Mouse (Mus musculus) liver, postnatal 0 days (tissue): ENCODE data around the gene Sulf2. TPM values are rescaled to one million over a fixed set of nuclear protein-coding genes. Genes with fewer than 3 reads are reported as not detected.

Source experiments
- ATAC-seq: fragments of 200-750 bp; cut with Nextera tagmentation; 2 replicates; pipeline ENCODE4 v1.8.0; 2017; ENCODE audit warnings: mild to moderate bottlenecking, moderate library complexity
- DNase-seq: peaks from one replicate; pipeline ENCODE4 v3.0.0-alpha.2; 2016
- H3K27ac ChIP-seq: fragments of 300-500 bp; sonication (generic); 2 replicates; pipeline ENCODE4 v1.5.1; 2014; ENCODE audit warnings: antibody characterized with exemption, moderate library complexity, mild to moderate bottlenecking, low read depth
- H3K27me3 ChIP-seq: fragments of 300-500 bp; sonication (generic); 2 replicates; pipeline ENCODE4 v1.6.1; 2014; ENCODE audit warnings: low read length, control low read depth, mixed read lengths; ENCODE audit not compliant: insufficient read depth
- H3K36me3 ChIP-seq: fragments of 300-500 bp; sonication (generic); replicated peaks from 2 replicates; pipeline ENCODE4 v1.6.1; 2014; ENCODE audit warnings: mild to moderate bottlenecking, control low read depth, low read length, moderate library complexity, mixed read lengths; ENCODE audit not compliant: insufficient read depth
- H3K4me1 ChIP-seq: fragments of 300-500 bp; sonication (generic); 2 replicates; pipeline ENCODE4 v1.6.1; 2014; ENCODE audit warnings: antibody characterized with exemption, mild to moderate bottlenecking, control low read depth; ENCODE audit not compliant: insufficient read depth
- H3K4me2 ChIP-seq: fragments of 300-500 bp; sonication (generic); 2 replicates; pipeline ENCODE4 v1.6.1; 2014; ENCODE audit warnings: low read depth, mild to moderate bottlenecking, low read length, moderate library complexity, mixed read lengths
- H3K4me3 ChIP-seq: fragments of 300-500 bp; sonication (generic); 2 replicates; pipeline ENCODE4 v1.5.1; 2014; ENCODE audit warnings: low read depth, low read length
- H3K9ac ChIP-seq: fragments of 300-500 bp; sonication (generic); replicated peaks from 2 replicates; pipeline ENCODE4 v1.6.1; 2014; ENCODE audit warnings: mild to moderate bottlenecking, moderate library complexity
- H3K9me3 ChIP-seq: fragments of 300-500 bp; sonication (generic); 2 replicates; pipeline ENCODE4 v1.6.1; 2016; ENCODE audit warnings: mild to moderate bottlenecking, control low read depth, low read length, mixed read lengths
- CTCF ChIP-seq: sonication (generic); IDR thresholded peaks from 2 replicates; pipeline ENCODE4 v1.5.1; 2016; ENCODE audit warnings: antibody characterized with exemption, low read depth
- EP300 ChIP-seq: IDR thresholded peaks from 2 replicates; pipeline ENCODE4 v1.6.1; 2016; ENCODE audit warnings: antibody characterized with exemption, low read depth, mild to moderate bottlenecking
- WGBS: fragments of 180-500 bp; shearing (Covaris S2); extraction: QIAGEN DNeasy Blood & Tissue Kit; methylation state at CpG from one replicate; pipeline ENCODE4 v1.1.7; 2014; ENCODE audit not compliant: insufficient replicate concordance; 5-methylcytosine and 5-hydroxymethylcytosine counted together
- polyA plus RNA-seq: library from polyadenylated mRNA; unstranded; fragments of >200 nt; fragmentation: Nextera tagmentation; extraction: Ambion mirVana; gene quantifications from 2 replicates; pipeline ENCODE4 v1.2.1, GENCODE M21; 2015

The Sulf2 gene
- polyA plus RNA-seq, 1 experiment from 2014 or later, result 1.8 TPM

DNA sequence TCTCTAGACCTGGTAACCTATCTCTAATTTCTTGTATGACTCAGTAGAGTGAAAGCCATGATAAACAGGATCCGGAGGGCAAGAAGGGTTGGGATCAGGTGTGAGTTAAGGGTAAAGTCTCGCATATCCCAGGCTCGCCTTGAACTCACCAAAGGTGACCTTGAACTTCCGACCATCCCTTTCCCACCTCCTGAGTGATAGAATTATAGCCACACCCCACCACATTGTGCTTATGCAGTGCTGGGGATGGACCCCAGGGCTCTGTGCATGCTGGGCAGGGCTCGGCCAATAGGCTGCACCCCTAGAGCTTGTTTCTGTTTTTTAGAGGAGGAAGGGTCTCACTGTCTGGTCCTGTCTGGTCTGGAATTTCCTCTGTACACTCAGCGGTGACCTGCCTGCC, 14.4 kb downstream of the Sulf2 start:
- Histone ChIP-seq H3K4me3 (no peak overlapping the region), H3K36me3 (no peaks in the 10 kb centered on the region), H3K9me3 (no peaks in the 10 kb centered on the region), H3K9ac (no peak overlapping the region), H3K27ac (no peak overlapping the region), H3K27me3 (no peaks in the 10 kb centered on the region), H3K4me2 (no peak overlapping the region), H3K4me1 (no peaks in the 10 kb centered on the region)
- no peak for DNase-seq
- WGBS, result 74% methylated on average over 6 of the region's 6 CpGs
- no peak for TF ChIP-seq EP300
- TF ChIP-seq CTCF, result no peak
- no peak for ATAC-seq

DNA sequence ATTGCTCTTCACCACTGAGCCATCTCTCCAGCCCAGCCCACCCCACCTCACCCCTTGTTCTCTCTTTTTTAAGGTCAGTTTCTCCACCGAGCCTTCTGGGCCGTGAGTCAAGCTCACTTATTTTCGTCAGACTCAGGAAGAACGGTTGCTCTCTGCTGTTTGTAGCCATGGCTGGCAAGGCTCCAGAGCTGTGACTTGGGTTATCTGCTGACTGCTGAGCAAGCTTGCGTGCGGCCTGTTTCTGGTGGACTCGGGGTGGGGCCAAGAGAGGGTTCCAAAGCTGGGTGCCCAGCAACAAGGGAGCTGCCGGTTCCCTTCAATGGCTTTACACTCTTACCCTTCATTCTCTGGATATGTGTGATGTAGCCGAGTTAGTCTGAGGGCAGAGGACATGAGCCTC, 15.0 kb downstream of the Sulf2 start:
- H3K36me3 ChIP-seq, result no peaks in the 10 kb centered on the region
- H3K4me3 ChIP-seq, result no peak overlapping the region
- ATAC-seq, result no peak
- H3K9me3 ChIP-seq, result no peaks in the 10 kb centered on the region
- TF ChIP-seq CTCF (no peak), EP300 (no peak)
- no peak for DNase-seq
- H3K9ac ChIP-seq, result no peak overlapping the region
- no peaks in the 10 kb centered on the region for H3K27me3 ChIP-seq
- WGBS, result 62% methylated on average over 9 of the region's 9 CpGs
- no peaks in the 10 kb centered on the region for H3K4me1 ChIP-seq
- H3K27ac ChIP-seq, result no peak overlapping the region
- no peak overlapping the region for H3K4me2 ChIP-seq

DNA sequence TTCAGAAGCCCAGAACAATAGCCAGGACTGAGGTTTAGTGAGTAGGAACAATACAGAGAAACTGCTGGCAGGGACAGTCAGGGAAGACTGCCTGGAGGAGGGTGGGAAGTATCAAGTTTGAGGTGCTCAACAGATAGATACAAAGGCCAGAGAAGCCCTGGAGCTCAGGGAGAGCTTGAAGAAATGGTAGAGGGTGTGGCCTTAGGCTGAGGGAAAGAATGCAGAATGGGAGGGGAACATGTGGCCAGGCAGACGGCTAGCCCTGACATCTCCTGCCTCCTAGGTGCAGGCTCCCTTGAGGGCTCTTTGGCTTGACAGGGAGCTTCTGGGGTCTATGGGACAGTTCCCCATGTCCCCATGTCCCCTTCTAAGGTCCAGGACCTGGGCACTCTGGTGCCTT, 17.2 kb downstream of the Sulf2 start:
- Histone ChIP-seq H3K36me3 (no peaks in the 10 kb centered on the region), H3K27me3 (no peaks in the 10 kb centered on the region), H3K4me1 (no peaks in the 10 kb centered on the region), H3K9me3 (no peaks in the 10 kb centered on the region), H3K9ac (no peak overlapping the region), H3K4me2 (no peak overlapping the region), H3K4me3 (no peak overlapping the region), H3K27ac (no peak overlapping the region)
- TF ChIP-seq CTCF (no peak), EP300 (no peak)
- DNase-seq (no peak), ATAC-seq (no peak)
- WGBS, result 58% methylated on average over 1 of the region's 1 CpGs

DNA sequence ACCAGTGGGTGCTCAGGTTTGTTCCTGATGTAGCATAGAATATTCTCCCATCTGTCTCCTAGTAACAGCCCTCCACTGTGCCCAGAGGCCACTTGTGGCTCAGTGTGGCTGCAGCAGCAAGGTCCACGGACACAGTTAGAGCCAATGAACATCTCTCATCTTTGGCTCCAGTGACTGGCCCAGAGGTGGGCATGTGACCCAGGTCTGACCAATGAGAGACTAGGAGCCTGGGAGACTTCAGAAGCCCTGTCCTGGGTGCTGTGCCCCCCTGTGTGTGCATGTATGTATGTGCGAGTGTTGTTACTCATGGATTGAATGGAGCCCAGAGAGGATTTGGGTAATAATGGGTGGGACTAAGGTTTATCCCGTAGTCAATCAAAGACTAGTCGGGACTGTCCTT, 18.0 kb downstream of the Sulf2 start:
- DNase-seq (no peak), ATAC-seq (no peak)
- Histone ChIP-seq H3K9ac (no peak overlapping the region), H3K4me2 (no peak overlapping the region), H3K36me3 (no peaks in the 10 kb centered on the region), H3K4me1 (no peaks in the 10 kb centered on the region), H3K27me3 (no peaks in the 10 kb centered on the region), H3K9me3 (no peaks in the 10 kb centered on the region), H3K27ac (no peak overlapping the region), H3K4me3 (no peak overlapping the region)
- TF ChIP-seq CTCF (no peak), EP300 (no peak)
- WGBS, result 64% methylated on average over 4 of the region's 4 CpGs

DNA sequence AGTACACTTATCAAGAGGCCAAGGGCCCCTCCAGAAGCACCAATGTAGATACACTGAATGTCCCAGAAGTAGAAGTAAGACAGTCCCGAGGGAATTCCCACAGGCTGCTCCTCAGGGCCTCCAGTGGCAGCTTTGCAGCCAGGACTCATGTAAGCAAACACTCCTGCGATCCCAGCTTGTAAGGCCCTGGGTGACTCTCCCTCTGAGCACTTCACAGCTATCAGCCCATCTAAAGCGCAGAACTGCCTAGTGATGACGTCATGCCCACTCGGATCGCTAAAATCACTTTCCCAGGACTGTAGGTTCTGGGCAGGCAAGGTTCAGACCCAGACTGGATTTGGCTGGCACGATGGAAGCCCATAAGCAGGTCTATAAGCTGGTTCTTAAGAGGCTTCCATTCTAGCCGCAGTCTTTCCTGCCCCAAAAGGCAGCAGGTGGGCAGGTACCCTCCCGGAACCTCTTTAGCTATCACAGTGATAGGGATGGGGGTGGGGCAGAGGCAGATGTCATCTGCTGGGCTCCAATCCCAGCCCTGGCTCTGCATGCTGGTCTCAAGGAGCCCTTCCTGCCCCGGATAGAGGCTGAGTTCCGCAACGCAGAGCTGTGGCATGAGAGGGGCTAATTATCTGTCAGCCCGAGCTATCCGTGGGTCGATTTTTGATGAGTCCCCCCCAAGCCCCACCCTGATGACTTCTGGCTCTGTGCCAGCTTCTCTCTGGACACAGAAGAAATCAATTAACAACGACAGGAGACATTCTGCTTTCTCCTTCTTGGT, 19.6 kb downstream of the Sulf2 start:
- Histone ChIP-seq H3K36me3 (no peaks in the 10 kb centered on the region), H3K4me3 (no peak overlapping the region), H3K9ac (no peak overlapping the region), H3K4me1 (no peaks in the 10 kb centered on the region), H3K27me3 (no peaks in the 10 kb centered on the region), H3K9me3 (no peaks in the 10 kb centered on the region), H3K4me2 (no peak overlapping the region), H3K27ac (no peak overlapping the region)
- DNase-seq, result no peak
- TF ChIP-seq CTCF (no peak), EP300 (no peak)
- no peak for ATAC-seq
- WGBS, result 48% methylated on average over 16 of the region's 16 CpGs

DNA sequence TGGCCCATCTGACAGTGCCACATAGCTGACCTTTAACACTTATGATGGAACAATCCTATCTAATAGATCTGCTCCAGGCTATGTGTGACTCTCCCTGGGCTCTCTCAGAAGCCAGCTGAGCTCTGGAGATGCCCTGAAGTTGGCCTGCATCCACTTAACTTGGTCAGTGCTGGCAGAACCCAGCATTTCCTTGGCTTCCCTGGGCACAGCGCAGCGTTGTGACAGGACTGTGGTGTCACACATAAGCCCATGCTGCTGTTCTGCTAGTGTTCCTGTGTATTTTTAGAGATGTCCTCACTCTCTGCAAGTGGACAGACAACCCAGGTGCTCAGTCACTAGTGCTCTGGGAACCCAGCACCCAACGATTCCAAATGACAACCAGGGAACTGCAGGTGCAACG, 26.7 kb downstream of the Sulf2 start:
- WGBS, result 76% methylated on average over 4 of the region's 4 CpGs
- Histone ChIP-seq H3K9me3 (no peaks in the 10 kb centered on the region), H3K9ac (no peak overlapping the region), H3K4me1 (no peaks in the 10 kb centered on the region), H3K27me3 (no peaks in the 10 kb centered on the region), H3K4me3 (no peak overlapping the region), H3K27ac (no peak overlapping the region), H3K4me2 (no peak overlapping the region), H3K36me3 (no peaks in the 10 kb centered on the region)
- DNase-seq (no peak), ATAC-seq (no peak)
- TF ChIP-seq CTCF, result no peak
- no peak for TF ChIP-seq EP300
